Mouse (Mus musculus) left cerebral cortex, adult 8-10 months (tissue): ENCODE data around the gene Olfr716. TPM values are rescaled to one million over a fixed set of nuclear protein-coding genes. Genes with fewer than 3 reads are reported as not detected.
"Not testable (repeated sequence)": the region's sequence is repeated elsewhere in the genome, so short reads cannot be mapped to it uniquely, and the experiment has no call there.

ENCODE experiments used
- DNase-seq, 2 experiments: peaks; one replicate each; pipeline ENCODE4 v3.0.0; 2022; ENCODE audit warnings: low spot score in 2 of 2
- total RNA-seq, 4 experiments: library from RNA; stranded (reverse); gene quantifications; 2 replicates each; pipeline ENCODE4 v1.2.4; 2022

Olfr716 gene
- total RNA-seq, result not detected

GRCm38 (mm10) chr7:107138027-107138426 lies at the start of gene Olfr716:
TSS of gene Olfr716 (plus strand) at chr7:107138327.
- DNase-seq, result not testable (repeated sequence)

- no peak for DNase-seq
Observed at GRCm38 (mm10) chr7:107092920-107093319, 45.2 kb upstream of the Olfr716 start, which contains the start of gene Olfr17. TSS of gene Olfr17 (plus strand) at chr7:107093220.

GRCm38 (mm10) chr7:107110269-107110668 lies 27.9 kb upstream of the Olfr716 start, which contains the start of gene Olfr715b:
TSS of gene Olfr715b (minus strand) at chr7:107110369.
- DNase-seq, result not testable (repeated sequence)

- not testable (repeated sequence) for DNase-seq
Observed at GRCm38 (mm10) chr7:107130983-107131382, 7.1 kb upstream of the Olfr716 start, which contains the start of gene Olfr715. TSS of gene Olfr715 (minus strand) at chr7:107131083.

GRCm38 (mm10) chr7:107166690-107167089 lies 28.6 kb downstream of the Olfr716 start, which contains the start of gene Nlrp14:
TSS of gene Nlrp14 (plus strand) at chr7:107166990.
- DNase-seq, result no peak

- DNase-seq, result no peak
Observed at GRCm38 (mm10) chr7:107180406-107180805, 42.3 kb downstream of the Olfr716 start.

Other genes with a start within 250 kb of the Olfr716 start
- gene Olfr707, start 237.1 kb upstream of the Olfr716 start, total RNA-seq, result not detected
- gene Olfr1532-ps1, start 230.3 kb upstream of the Olfr716 start, total RNA-seq, result not detected
- under 1 TPM in 1 of 4 experiments, not detected in 3; 0.14 TPM for gene Olfr709-ps1, start 206.1 kb upstream of the Olfr716 start, total RNA-seq
- not detected for gene Olfr710, start 190.0 kb upstream of the Olfr716 start, total RNA-seq
- not detected for gene Olfr6, start 174.4 kb upstream of the Olfr716 start, total RNA-seq
- not detected for gene Olfr711, start 162.9 kb upstream of the Olfr716 start, total RNA-seq
- gene Olfr2, start 132.3 kb upstream of the Olfr716 start, total RNA-seq, result under 1 TPM in 1 of 4 experiments, not detected in 3; 0.05 TPM
- gene Olfr713, start 107.2 kb upstream of the Olfr716 start, total RNA-seq, result not detected
- gene Olfr714, start 67.3 kb upstream of the Olfr716 start, total RNA-seq, result not detected
- gene Olfr17, start 45.1 kb upstream of the Olfr716 start, total RNA-seq, result not detected
- gene Olfr715b, start 28.0 kb upstream of the Olfr716 start, total RNA-seq, result not detected
- gene Olfr715, start 7.2 kb upstream of the Olfr716 start, total RNA-seq, result not detected
- not detected for gene Nlrp14, start 28.7 kb downstream of the Olfr716 start, total RNA-seq
- not detected for gene Rbmxl2, start 71.1 kb downstream of the Olfr716 start, total RNA-seq
- 10 to 100 TPM; 10.8 to 12.7 (median 10.9) TPM for gene Syt9, start 232.4 kb downstream of the Olfr716 start, total RNA-seq